Mouse (Mus musculus): ENCODE measurements around the gene Ubap2.

Gene Ubap2

DNA sequence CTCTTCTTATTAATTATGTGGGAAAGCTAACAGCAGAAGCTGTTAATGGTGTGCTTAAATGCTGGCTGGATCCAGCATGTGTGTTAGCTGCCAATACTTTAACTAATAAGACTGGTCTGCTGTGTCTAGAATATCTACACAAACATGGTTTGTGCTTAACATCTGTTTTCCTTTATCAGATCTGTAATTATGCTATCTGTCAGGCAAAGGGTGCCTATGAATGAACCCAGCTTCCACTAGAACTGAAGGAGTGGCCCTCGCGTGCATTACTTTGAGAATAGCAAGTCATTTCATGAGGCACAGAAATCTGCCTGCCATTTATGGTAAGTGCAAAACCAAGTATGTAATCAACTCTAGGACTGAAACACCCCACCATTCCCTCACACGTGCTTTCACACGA lies 66.9 kb downstream of the Ubap2 start:
- ChIA-PET POLR2A (interaction anchor here in 3 of 4 experiments (0.6 to 1.7 kb wide), 10 partner anchors 11 to 141 kb away, joined by 3 to 4 read pairs (median 3); partner anchors contain the start of genes Nol6 (in 1 of the 3) and Ubap1 (in 1 of the 3)), CTCF (no interaction called here)

DNA sequence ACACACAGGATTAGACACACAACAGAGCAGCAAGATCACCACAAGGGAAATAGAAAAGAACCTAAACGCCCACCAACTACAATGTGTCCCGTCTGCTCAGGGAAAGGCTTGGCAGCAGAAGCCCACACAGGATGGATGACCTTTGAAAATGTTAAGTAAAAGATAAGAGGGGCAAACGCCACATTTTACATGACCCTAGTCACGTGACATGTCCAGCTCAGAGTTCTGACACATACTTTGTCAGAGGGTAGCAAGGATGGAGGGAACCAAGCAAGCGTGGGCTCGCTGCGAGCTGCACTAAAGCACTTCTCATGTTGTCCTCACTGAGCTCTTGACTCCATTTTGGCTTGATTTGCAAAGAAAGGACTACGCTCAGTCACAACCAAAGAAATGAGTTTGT lies 69.2 kb downstream of the Ubap2 start:
- ChIA-PET CTCF (interaction anchor here in 3 of 4 experiments (0.5 to 2.3 kb wide), 4 partner anchors 20 to 76 kb away, joined by 3 to 11 read pairs (median 4); no protein-coding TSS in a partner anchor), POLR2A (interaction anchor here in 2 of 4 experiments (0.7 to 3.3 kb wide), 9 partner anchors 9 to 155 kb away, joined by 3 to 19 read pairs (median 7); partner anchors contain the start of gene Ubap2 (in 1 of the 2))

- CTCF ChIA-PET: no interaction called here
These were observed 72.8 kb downstream of the Ubap2 start for GRCm38 (mm10) chr4:41202135-41202534.

GRCm38 (mm10) chr4:41196861-41197610 lies 77.9 kb downstream of the Ubap2 start:
- ChIA-PET CTCF (interaction anchor here in 3 of 4 experiments (0.6 to 1.9 kb wide), 3 partner anchors 17 to 424 kb away, joined by 4 to 5 read pairs (median 4); no protein-coding TSS in a partner anchor), POLR2A (interaction anchor here in 2 of 4 experiments (0.8 to 3.8 kb wide), 17 partner anchors 9 to 147 kb away, joined by 3 to 25 read pairs (median 3); partner anchors contain the start of gene Ubap2 (in 1 of the 2))

More at GRCm38 (mm10) chr4:41202135-41202534, 72.8 kb downstream of the Ubap2 start:
- POLR2A ChIA-PET: interaction anchor here in 2 of 4 experiments (0.7 to 4.4 kb wide), 6 partner anchors 9 to 146 kb away, joined by 3 to 23 read pairs (median 4); partner anchors contain the start of gene Ubap1 (in 1 of the 2)

DNA sequence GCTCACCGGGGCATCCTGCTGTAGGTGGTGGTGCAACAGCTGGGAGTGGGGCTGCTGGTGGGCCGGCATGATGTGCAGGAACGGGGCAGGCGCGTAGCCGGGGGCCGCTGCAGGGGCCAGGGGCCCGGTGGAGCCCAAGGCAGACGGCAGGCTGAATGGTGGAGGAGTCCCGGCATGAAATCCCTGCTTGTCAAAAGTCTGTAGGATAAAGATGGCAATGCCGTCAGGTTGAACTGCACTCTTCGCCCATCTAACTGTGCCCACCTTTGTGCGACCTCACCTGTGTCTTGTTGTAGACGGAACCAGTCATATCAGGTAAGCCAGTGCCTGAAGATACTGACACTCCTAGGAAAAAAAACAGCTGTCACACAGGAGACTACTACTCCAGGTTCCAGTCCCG lies 79.6 kb downstream of the Ubap2 start:
- POLR2A ChIA-PET: interaction anchor here in 3 of 4 experiments (0.5 to 3.8 kb wide), 12 partner anchors 9 to 144 kb away, joined by 3 to 25 read pairs (median 4); partner anchors contain the start of gene Nol6 (in 1 of the 3)
- CTCF ChIA-PET: interaction anchor here in 1 of 4 experiments (1.1 kb wide), 1 partner anchor 91 kb away, joined by 3 read pairs; no protein-coding TSS in a partner anchor

DNA sequence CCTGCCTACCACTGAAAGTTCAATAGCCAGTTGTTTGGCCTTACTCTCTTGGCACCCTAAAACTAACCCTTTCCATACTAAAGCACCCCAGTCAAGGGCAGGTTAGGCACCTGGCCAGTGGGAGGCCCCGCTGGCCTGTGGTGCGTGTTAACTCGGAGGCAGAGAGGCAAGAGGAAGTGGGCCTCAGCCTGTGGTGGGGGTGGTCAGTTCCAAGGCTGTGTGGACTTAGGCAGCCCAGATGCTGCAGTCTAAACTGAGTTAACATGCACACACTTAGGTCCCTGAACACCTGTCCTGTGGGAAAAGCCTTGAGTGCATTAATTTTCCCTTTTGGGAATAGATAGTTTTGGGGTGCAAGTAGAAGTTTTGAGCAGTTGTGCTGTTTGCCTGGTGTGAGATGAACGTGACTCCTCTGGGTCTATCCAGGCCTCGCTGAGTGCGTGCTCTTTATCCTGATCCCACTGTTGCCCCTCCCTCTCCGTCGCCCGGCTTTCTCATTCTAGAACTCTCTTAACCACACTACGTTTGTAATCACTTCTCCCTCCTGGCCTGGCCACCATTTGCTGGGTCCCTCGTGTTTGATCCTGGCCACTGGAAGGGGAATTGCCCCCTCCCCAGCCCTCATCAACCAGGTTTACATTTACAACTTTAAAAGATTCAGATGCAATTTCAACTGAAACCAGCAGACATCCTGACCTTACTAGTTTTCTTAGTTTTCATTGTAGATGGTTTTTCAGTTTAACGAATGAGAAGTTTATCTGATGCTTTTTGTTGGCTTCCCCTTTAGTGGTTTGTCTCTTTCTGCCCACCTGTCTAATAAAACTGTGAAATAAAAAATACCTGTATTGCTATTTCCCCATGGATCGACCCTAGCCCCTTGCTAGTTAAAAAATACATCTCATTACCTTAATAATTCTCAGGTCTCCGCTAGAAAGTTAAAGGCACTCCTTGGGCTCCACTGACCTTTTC lies 82.1 kb downstream of the Ubap2 start:
- ChIA-PET POLR2A (interaction anchor here in 2 of 4 experiments (0.8 to 2.7 kb wide), 7 partner anchors 10 to 82 kb away, joined by 3 to 19 read pairs (median 4); partner anchors contain the start of gene Ubap2 (in 1 of the 2)), CTCF (interaction anchor here in 1 of 4 experiments (1.0 kb wide), 2 partner anchors 63 to 94 kb away, joined by 3 to 4 read pairs; partner anchors contain the start of gene Aqp3)

- CTCF ChIA-PET: interaction anchor here in 1 of 4 experiments (0.5 kb wide), 1 partner anchor 426 kb away, joined by 4 read pairs; no protein-coding TSS in a partner anchor
- POLR2A ChIA-PET: interaction anchor here in 3 of 4 experiments (0.8 to 2.9 kb wide), 18 partner anchors 12 to 172 kb away, joined by 3 to 10 read pairs (median 3); partner anchors contain the start of gene Ubap2 (in 1 of the 3)
These were observed 85.1 kb downstream of the Ubap2 start for GRCm38 (mm10) chr4:41189809-41190208.

DNA sequence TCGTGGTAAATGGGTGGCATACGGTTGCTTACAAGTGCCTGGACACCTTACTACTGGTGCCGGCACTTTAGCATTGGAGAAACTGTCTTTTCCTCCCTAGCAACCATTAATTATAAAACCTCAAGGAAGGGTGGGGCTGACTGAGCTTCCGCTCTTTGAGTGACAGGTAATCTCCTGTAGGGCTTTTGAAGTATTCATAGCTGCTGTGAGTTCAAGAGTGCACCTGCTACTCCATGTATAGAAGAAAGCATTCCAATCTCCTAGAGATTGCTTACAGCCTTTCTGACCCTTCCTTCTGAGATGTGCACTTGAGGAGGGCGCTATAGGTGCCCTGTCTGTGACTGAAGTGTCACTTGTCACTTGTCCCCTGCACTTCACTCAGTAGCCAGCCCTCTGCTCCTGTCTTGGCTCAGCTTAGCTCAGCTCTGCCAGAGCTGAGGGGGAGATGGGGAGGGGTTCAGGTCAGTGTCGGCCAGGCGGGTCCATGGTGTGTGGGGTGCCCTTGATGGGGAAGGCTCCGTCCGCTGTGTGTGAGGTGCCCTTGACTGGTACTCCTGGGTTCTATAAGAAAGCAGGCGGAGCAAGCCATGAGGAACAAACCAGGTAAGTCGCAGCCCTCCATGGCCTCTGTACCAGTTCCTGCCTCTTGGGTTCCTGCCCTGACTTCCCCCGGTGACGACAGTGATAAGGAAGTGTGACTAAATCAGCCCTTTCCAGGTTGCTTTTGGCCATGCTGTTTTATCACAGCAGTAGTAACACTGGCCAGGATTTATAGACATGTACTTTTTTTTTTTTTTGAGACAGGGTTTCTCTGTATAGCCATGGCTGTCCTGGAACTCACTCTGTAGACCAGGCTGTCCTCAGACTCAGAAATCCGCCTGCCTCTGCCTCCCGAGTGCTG lies 94.9 kb downstream of the Ubap2 start:
- CTCF ChIA-PET: interaction anchor here in 2 of 4 experiments (0.7 to 0.8 kb wide), 4 partner anchors 15 to 117 kb away, joined by 3 to 5 read pairs (median 4); no protein-coding TSS in a partner anchor
- POLR2A ChIA-PET: interaction anchor here in 3 of 4 experiments (0.6 to 1.6 kb wide), 8 partner anchors 11 to 117 kb away, joined by 3 to 5 read pairs (median 4); partner anchors contain the start of gene Nol6 (in 2 of the 3)

DNA sequence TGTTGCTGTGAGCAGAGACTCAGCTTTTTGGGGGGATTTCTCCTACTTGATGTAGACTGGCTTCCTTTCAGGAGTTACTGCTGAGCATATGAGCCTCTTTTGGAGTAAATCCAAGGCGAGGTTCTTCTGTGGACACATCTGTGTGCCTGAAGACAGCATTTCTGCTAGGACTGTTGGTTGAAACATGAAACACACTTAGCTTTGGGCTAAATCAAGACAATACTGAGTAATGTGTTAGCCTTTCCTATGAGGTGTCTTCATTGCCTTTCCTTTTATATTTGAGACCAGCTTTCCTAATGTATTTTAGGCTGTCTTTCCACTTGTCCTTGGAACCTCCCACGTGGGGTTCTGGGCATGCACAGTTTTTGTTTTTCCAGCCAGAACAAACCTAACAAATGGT lies 100.3 kb downstream of the Ubap2 start:
- ChIA-PET CTCF (interaction anchor here in 1 of 4 experiments (1.1 kb wide), 1 partner anchor 8 kb away, joined by 3 read pairs; no protein-coding TSS in a partner anchor), POLR2A (interaction anchor here in 2 of 4 experiments (1.1 to 1.6 kb wide), 4 partner anchors 9 to 99 kb away, joined by 3 to 4 read pairs (median 3); no protein-coding TSS in a partner anchor)

DNA sequence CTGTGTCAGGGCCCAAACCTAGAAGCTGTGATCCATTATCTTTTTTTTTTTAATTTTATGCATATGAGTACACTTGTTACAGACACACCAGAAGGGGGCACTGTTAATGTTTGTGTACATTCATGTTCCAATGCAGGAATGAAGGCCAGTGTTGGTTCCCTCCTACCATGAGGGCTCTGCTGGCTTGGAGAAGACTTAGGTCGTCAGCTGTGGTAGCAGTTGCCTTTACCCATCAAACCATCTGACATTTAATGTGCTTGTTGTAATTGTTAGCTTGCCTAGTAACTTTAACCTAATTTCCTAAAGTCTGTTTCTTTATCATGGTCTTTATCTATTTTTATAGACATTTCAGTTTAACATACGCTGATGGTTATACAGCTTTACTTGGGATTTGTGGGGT lies 104.0 kb downstream of the Ubap2 start:
- ChIA-PET POLR2A (interaction anchor here in 3 of 4 experiments (0.7 to 2.9 kb wide), 5 partner anchors 14 to 139 kb away, joined by 3 to 12 read pairs (median 3); no protein-coding TSS in a partner anchor), CTCF (interaction anchor here in 2 of 4 experiments (0.6 to 1.3 kb wide), 3 partner anchors 21 to 211 kb away, joined by 3 read pairs; no protein-coding TSS in a partner anchor)

GRCm38 (mm10) chr4:41165693-41166475 lies 109.1 kb downstream of the Ubap2 start:
- ChIA-PET CTCF (interaction anchor here (0.6 to 4.0 kb wide), 48 partner anchors 9 to 337 kb away, joined by 3 to 40 read pairs (median 4); partner anchors contain the start of genes Nol6 (in 3 of the 4) and AI464131 (in 1 of the 4)), POLR2A (interaction anchor here (0.6 to 6.4 kb wide), 47 partner anchors 9 to 117 kb away, joined by 3 to 70 read pairs (median 5); partner anchors contain the start of genes Nol6 (in 2 of the 4) and Ubap2 (in 1 of the 4))

GRCm38 (mm10) chr4:41164974-41165373 lies 110.0 kb downstream of the Ubap2 start:
- POLR2A ChIA-PET: interaction anchor here (0.6 to 6.4 kb wide), 53 partner anchors 8 to 381 kb away, joined by 3 to 70 read pairs (median 4); partner anchors contain the start of genes Nol6 (in 2 of the 4) and Ubap1 (in 1 of the 4)
- CTCF ChIA-PET: interaction anchor here (0.6 to 4.0 kb wide), 37 partner anchors 8 to 377 kb away, joined by 3 to 40 read pairs (median 5); partner anchors contain the start of gene Nol6 (in 1 of the 4)

- ChIA-PET POLR2A (interaction anchor here in 2 of 4 experiments (0.6 to 6.4 kb wide), 12 partner anchors 8 to 114 kb away, joined by 3 to 70 read pairs (median 4); partner anchors contain the start of genes Nol6 (in 2 of the 2), Aqp3 (in 1 of the 2), Ubap2 (in 1 of the 2) and Ube2r2 (in 1 of the 2)), CTCF (interaction anchor here in 1 of 4 experiments (1.1 kb wide), 1 partner anchor 16 kb away, joined by 3 read pairs; no protein-coding TSS in a partner anchor)
These were observed 113.7 kb downstream of the Ubap2 start for GRCm38 (mm10) chr4:41161232-41161631.

DNA sequence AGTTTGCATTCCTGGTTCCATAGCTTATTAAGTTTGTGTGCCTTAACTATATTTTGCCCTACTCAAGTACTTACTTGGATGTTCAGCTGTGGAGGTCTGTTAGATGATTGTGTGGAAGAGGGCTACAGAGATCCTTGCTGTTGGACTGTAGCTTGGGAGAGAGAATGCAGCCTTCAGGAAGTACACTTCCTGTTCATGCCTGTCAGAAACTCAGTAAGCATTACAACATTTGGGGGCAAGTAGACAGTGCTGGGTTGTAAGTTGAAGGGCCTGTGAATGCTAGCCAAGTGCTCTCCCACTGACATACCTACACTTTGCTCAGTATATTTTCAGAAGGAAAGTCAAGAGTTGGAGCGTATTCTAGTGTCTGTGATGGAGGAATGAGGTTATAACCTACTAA lies 116.7 kb downstream of the Ubap2 start:
- ChIA-PET POLR2A (interaction anchor here in 2 of 4 experiments (0.6 to 8.1 kb wide), 13 partner anchors 7 to 50 kb away, joined by 3 to 57 read pairs (median 6); partner anchors contain the start of genes Nol6 (in 1 of the 2) and Ube2r2 (in 1 of the 2)), CTCF (interaction anchor here in 2 of 4 experiments (1.1 to 1.8 kb wide), 4 partner anchors 17 to 108 kb away, joined by 3 to 5 read pairs (median 3); no protein-coding TSS in a partner anchor)

DNA sequence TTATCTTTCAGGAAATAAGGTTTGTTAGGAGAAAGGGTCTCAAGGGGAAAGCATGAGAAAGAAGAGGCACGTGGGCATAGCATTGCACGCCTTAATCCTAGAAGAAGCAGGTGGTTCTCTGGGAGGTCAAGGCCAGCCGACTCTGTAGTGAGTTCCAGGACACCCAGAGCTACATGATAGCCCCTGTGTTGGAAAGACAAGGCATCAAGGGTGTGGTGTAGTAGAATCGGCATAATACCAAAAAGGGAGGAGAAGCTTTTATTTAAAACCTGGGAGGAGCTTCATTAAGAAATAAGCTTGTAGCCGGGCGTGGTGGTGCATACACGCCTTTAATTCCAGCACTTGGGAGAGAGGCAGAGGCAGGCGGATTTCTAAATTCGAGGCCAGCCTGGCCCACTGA lies 118.0 kb downstream of the Ubap2 start:
- ChIA-PET CTCF (interaction anchor here (0.7 to 2.1 kb wide), 13 partner anchors 8 to 1833 kb away, joined by 3 to 11 read pairs (median 3); partner anchors contain the start of gene Fam219a (in 1 of the 4)), POLR2A (interaction anchor here in 3 of 4 experiments (0.7 to 8.1 kb wide), 29 partner anchors 8 to 329 kb away, joined by 3 to 57 read pairs (median 5); partner anchors contain the start of genes Nol6 (in 2 of the 3), Aqp3 (in 1 of the 3), Ubap1 (in 1 of the 3) and Ubap2 (in 1 of the 3))

All from embryonic stem cell, embryonic (primary cell).